Mouse (Mus musculus) gastrocnemius, adult 8-10 months (tissue): Measurements from ENCODE around the gene Mboat2. TPM values are rescaled to one million over a fixed set of nuclear protein-coding genes. Genes with fewer than 3 reads are reported as not detected.

Experiments
- DNase-seq, 2 experiments: peaks; one replicate each; pipeline ENCODE4 v3.0.0; 2022; ENCODE audit warnings: low spot score in 2 of 2
- total RNA-seq, 4 experiments: library from RNA; stranded (reverse); gene quantifications; 2 replicates each; pipeline ENCODE4 v1.2.4; 2022

Gene Mboat2
- total RNA-seq, 4 experiments from 2014 or later: 0.73 to 1.4 (median 1.2) TPM

DNA sequence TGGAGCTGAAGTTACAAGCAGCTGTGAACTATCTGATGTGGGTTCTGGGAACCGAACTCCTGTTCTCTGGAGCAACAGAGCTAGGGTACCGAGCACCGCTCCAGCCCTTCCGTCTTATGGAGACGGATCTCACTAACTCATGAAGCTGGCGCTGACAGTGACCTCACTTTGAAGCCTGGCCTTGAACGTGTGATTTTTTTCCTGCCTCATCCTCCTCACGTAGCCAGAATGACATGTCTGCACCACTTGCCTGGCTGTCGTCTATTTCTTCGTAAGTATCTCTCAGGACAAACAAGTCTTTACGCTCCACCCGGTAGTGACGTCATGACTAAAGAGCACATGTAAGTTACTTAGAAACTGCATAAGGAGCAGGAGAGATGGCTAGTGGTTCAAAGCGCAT lies 116.4 kb downstream of the Mboat2 start:
- DNase-seq: no peak

DNA sequence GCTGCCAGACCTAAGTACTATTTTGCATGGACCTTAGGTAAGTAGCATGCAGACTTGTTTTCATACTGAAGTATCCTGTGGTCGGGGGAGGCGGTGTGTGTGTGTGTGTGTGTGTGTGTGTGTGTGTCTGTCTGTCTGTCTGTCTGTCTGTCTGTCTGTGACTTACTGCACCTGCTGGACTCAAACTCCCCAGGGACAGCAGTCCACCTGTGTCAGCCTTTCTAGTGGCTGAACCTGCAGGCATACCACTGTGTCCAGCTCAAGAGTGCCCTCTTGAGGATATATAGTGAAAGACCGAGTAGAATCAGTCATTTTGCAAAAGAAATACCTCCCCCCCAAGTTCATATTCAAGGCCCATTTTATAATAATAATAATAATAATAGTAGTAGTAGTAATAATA lies 117.7 kb downstream of the Mboat2 start:
- no peak for DNase-seq

DNA sequence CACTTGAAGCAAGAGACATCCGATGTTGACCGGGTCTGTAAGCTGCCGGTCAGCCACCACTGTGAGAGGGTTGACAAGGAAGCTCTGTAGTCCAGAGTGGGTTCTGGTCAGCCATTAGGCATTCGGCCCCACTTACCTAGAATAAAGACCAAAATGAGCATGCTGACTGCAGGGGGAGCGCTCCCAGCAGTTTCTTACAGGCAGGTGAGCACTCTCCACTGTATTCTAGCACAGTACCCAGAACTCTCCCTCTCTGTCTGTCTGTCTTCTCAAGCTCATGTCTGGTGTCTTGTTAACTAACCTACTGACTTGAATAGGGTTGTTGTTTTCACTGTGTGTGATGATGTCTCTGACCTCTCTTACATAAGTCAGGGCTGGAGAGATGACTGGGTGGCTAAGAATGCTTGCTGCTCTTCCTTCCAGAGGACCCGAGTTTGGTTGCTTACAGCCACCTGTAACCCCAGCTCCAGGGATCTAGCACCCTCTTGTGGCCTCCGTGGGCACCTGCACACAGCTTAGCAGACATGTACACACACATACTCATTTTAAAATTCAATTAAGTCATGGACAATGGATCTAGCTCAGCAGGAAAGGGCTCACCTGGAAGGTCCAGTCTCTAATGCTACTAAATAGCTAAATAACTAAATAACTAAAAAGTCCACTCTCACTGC lies 119.8 kb downstream of the Mboat2 start:
- no peak for DNase-seq

DNA sequence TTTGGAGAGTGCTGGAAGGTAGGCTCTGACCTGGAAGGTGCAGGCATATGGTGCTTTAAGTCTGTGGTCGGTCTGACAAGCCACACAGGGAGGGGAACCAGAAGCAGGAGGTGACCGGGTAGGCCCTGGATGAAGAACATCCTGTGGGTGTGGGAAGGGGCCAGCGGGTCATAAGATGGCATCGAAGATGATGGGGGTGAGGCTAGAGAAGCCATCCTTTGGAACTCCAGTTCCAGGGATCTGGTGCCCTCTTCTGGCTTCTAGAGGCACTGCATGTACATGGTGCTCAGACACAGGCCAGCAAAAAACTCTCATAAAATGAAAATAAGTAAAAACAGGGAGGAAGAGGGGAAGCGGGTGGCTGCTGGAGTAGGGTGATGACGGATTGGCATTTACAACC lies 121.5 kb downstream of the Mboat2 start:
- no peak for DNase-seq

DNA sequence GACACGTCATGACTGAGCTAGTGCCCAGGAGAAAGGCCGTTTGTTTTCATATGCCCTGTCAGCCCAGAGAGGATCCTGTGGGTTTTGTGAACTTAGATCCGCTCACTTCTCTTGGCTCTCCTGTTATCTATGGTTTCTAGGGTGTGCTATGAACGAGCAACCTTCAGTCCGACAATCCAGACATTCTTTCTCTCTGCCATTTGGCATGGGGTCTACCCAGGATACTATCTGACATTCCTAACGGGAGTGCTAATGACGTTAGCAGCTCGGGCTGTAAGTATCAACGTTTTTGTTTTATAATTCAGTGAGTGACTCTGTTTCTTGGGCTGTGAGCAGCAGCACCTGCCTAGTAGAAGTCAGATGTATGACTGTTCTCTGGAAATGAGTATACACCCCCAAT lies 124.5 kb downstream of the Mboat2 start:
- no peak for DNase-seq

DNA sequence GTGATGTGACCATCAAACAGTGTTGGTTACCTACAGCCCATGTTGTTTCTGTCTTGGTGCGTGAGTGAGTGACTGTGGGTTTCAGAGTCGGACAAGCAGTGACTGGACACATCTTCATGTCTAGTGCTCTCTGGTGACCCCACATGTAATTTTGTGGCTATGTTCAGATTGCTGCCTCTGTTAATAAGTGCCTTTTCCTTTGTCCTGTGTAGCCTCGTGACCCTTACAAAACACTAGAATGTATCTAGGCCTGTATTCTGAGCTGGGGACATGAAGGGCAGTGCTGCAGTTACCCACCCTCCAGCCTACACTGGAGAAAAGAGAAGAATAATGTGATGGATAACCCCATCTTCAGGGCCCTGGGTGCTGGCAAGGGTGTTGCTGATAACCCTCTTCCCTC lies 127.8 kb downstream of the Mboat2 start:
- DNase-seq: no peak

DNA sequence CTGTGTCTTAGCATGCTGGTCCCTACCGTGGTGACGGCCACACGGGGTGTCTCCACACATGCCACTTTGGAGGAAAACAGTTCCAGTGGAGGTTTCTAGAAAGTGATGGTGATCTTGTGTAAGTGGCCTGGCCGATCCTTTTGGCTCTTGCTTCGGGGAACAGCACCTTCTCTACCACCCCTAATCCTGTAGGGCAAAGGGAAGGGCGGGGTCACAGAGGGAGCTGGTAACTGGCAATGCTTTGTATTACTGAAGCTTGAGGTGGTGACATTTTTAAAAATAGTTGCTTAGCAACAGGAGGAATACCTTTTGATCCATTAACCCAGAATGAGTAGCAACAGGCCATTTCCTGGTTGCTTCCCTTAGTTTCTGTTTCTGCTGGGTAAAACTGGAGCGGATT lies 131.1 kb downstream of the Mboat2 start:
- no peak for DNase-seq

DNA sequence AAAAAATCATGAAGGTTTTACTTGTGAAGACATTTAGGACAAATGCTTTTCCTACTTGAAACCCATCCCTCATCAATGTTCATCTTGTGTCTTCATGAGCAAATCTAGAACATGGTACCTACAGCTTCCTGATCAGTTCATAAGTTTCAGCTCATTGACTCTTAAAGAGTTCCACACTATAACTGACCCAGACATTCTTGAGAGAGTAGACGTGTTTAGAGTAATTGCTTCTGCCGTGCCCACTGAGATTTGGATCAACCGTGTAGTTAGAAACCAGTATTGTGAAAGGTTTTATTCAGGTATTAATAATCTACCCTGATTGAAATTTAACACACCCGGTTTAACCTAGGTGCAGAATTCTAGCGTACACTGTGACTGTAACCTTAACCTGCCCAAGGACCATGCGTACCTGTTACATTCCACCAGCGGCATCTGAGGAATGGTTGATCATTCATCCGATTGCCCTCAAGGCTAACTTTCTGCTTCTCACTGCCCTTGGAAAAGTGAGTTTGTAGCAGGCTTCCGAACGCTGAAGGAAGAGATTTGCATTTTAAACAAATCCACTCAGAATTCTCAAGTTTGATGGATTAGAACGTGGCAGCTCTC lies 131.8 kb downstream of the Mboat2 start:
- no peak for DNase-seq

DNA sequence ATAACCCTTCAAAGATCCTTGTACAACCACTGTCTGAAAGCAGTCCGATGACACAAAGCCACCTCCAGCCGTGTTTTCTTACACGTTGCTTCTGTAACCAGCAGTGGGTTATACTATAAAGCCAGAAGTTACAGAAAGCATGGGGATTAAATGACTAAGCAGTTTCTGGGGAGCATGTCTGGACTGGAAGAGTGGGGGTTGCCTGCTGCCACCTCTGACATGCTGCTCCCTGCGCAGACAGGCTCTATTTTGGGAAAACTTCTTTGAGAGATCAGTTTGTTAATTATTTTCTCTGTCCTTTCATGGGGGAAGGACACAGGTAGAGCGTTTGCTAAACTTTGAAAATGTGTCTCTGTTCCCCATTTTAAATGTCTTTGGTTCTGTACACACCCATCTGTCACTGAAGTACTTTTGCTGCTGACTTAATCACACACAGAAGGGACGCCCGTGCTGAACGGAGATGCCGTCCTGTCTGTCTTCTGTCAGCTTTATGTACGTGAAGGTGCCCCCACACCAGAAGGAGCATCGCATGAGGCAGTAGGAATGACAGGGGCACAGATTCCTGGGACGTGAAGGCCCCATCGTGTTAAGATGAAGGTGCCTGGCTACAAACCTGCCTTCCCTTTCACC lies 132.8 kb downstream of the Mboat2 start:
- no peak for DNase-seq

DNA sequence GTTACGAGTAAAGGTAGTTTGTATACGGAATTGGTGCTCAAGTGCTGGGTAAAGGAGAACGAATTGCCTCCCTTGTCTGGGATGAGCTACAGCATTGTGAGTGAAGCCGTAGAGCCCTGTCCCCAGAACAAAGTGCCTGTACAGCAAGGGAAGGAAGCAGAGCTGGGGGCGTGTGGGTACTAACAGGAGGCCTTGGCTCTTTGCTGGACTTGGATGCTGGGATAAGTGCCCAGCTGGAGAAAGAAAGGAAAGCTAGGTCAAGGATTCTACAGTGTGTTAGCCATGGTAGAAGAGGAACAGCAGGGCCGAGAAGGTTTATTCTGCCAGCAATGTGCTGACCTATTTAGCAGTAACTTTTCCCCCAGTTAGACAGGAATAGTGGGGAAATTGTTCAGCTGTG lies 134.7 kb downstream of the Mboat2 start:
- DNase-seq: no peak

DNA sequence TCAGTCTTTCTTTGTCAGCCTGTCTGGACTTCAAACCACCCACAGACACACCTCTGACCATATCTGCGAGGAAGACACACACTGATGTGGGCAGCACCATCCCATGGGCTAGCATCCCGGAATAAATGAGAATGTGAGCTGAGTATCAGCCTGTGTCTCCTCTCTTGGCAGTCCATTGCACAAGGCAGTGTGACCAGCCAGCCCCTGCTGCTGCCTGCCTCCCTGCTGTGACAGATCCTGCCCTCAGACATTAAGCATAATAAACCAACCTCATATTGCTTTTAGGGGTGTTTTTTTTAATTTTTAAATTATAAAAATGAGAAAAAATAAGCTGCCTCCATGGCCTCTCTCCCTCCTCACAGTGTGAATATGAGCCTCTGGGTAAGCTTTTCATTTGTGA lies 135.4 kb downstream of the Mboat2 start:
- no peak for DNase-seq

DNA sequence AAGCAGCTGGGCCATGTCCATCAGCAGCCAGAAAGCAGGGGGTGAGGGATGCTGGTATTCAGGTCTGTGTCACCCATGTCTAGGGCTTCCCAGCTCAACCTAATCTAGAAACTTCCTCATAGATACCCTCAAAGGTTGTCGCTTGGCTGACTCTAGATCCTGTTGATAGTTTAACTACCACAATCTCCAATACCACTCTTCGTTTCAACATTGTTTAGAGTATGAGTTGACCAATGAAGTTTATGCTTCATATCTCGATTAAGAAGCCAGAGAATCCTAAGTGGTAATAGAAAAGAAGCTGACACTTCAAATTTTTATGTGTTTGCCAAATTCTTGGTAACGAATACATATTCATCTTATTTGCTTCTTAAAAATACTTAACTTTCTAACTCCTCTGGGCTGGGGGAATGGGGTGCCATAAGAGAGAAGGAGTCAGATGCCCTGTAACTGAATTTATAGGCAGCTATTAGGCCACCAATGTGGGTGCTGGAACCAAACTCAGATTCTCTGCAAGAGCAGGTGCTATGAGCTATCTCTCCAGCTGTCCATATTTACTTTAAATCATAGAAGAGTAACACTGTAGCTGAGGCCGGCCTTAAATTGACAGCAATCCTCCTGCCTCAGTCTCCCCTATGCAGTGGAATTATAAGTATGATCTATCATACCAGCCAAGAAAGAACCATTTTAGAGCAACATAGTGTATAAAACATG lies 141.0 kb downstream of the Mboat2 start:
- DNase-seq: no peak

DNA sequence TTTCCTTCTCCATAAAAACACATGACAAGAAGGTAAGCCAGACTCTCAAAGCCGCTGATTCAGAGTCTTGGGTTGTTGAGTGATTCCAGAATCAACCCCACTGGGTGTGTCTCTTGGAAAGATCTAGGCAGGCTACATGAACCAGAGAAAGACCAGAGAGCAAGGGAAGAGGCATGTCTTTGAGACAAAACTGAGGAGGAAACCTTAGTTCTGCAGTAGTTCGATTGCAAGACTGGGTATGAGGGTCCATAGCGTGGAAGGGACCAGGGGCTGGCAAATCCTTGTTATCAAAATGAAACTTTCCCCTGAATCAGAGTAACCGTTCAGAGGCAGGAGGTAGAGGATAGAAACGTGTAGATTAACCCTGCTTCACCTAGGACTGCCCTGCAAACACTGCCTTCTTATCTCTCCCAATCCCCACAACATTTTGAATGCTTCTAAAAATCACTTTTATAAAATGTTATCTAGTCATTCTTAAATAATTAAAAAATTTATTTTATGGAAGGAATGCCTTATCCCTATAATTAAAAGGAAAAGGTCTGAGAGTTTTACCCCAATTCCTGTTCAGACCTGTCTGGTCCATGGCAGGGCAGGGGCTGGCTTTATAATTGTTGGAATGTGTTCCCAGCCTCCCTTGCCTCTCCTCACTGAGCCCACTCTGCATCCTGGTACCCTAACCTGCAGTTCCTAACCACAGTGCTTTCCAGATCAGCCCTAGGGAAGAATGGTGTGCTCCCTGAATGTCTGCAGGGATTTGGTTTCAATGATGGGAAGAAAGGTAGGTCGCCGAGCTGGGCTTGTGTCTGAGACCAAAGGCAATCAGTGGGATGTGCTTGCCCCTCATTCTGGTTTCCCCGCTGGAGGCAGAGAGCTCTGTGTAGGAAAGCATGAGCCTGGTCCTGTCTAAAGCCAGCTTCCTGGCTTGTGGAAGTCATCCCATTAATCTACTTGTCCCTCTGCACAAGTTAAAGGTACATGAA lies 142.0 kb downstream of the Mboat2 start:
- no peak for DNase-seq

DNA sequence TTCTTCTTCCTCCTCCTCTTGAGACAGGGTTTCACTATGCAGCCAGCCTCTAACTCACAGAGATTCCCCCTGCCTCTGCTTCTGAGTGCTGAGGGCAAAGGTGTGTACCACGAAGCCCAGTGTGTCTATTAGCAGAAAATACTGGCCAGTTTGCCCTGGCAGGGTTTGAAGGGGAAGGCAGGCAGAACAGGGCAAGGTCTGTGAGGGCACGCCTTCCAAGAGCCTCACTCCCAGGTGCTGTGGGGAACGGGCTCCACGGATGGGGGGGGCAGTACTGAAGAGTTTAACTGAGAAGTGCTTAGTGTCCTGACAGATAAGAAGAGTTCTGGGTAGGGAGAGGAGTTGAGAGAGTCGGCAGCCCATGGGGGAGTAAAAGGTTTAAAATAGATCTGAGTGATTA lies 142.9 kb downstream of the Mboat2 start:
- DNase-seq: no peak

DNA sequence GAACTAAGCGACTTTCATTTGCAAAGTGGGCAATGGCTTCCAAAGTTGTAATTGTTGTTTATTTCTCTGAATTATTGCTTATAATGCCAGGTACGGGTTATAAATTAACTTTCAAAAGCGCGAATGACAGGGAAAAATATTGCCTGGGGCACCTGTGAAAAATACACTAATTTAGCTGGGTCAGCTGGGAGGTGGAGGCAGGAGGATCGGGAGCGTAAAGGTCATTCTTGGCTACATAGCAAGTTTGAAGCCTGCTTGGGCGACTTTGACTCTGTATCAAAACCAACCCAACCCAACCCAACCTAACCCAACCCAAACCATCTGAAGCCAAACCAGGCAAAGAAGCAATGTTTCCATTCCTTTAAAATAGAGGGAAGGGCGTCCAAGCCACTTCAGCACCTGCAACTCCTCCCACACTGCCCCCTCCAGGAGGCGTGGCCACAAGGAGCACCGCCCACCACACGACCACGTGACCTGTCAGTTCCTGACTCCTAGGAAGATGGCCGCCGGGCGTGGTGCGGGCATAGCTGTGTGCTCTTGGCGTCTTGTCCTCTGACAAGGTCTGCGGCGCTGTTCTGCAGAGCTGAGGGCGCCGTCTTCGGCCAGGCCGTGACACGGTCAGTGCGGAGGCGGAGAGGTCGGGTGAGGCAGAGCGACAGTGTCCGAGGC lies 143.9 kb downstream of the Mboat2 start, which contains the start of gene Kidins220:
Gene Kidins220, plus strand, starts transcription at position 480 of the 669 bp plus-strand sequence.
- DNase-seq: peak; percentile 92 to 94

DNA sequence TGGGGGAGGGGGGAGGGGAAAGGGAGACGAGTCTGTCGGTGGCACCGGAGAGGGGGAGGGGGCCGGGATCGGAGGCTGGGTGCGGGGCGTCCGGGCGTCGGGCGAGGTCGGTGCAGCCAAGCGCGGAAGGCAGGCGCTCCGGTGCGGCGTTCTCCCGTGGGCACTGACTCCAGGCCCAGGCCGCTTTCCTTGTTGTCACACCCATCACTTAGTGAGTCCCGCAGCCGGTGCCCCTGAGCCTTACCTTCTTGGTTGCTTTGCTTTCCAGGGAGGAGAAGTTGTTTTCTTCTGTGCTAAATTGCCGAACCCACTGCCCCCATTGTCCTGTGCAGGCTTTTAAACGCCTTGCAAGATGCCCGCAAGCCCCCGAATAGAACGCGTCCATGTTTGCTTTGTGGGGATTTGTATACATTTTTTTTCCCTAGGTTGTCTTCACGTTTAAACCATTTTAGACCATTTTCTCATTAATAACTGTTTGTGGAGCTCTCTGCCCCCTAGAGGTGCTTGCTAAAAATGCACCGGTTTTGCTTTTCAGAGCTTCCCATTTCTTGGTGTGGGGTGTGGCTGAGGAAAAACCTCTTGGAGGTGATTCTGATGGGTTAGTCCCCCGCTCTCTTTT lies 144.5 kb downstream of the Mboat2 start:
- peak; percentile 8 to 28 for DNase-seq

DNA sequence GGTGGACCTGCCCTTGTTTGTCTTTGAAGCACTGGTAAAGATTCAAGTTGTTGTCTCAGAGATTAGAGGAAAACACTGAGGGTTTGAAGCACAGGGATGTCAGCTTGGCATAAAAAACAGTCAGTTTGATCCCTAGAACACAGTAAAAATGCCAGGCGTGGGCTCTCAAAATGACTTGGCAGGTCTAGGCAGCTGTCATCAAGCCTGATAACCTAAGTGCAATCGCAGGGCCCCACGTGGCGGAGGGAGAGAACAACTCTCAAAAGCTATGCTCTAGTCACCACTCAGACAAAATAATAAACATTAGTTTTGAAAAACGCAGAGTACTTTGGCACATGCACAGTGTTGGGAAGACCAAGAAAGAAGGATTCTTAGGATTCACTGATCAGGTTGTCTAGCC lies 154.5 kb downstream of the Mboat2 start:
- DNase-seq: no peak

DNA sequence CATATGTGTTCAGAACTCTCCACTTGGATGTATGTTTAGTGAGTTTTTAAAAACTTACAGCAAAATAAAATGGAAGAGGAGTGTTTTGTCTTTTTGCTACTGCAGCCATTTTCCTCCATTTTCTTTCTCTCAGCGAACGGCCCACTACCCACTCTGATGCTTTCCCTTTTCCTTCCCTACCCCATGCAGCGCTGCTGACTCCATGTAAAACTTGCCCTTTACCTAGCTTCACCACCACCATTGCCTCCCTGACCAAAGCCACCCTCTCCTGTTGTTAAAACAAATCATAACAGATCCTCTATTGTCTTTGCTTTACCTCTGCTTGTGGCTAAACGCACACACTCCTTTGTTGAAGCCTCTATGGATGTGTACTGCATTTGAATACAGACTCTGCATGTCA lies 164.7 kb downstream of the Mboat2 start:
- no peak for DNase-seq

DNA sequence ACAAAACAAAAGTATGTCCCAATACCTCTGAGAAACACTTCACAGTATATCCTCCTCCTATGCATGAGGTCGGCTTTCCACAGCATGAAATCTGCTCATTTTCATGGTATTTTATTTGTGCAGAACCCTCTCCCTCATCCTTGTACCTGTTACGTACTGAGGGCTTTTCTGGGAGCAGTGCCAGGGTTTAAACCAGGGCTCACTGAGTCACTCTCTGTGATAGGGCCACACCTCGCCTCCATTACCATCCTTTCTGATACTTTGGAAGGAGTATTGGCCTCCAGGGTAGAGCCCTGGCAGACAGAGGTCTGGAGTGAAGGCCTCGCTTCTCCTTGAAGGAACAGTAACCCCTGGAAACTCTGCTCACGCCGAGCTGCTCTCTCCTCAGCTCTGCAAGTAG lies 174.7 kb downstream of the Mboat2 start:
- no peak for DNase-seq

DNA sequence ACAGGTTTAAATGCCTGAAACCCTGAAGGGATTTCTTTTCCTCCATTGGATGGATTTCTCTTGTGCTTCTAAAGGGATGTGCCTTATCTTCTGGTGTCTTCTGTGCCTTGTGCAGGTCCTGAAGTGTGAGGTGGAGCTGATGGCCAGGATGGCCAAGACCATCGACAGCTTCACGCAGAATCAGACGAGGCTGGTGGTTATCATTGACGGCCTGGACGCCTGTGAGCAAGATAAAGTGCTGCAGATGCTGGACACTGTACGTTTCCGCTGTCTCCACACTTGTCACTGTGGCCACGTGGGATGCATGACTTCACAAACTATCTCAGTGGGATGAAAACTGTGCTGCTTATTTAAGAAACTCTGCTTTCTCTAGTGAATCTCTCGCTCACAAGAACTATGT lies 179.3 kb downstream of the Mboat2 start:
- no peak for DNase-seq
